Mouse (Mus musculus) hindbrain, embryonic 14.5 days (tissue): ENCODE results near the gene Gm15023. TPM values are rescaled to one million over a fixed set of nuclear protein-coding genes. Genes with fewer than 3 reads are reported as not detected.
"Not testable (repeated sequence)": the region's sequence is repeated elsewhere in the genome, so short reads cannot be mapped to it uniquely, and the experiment has no call there.

Experiments used
- ATAC-seq: fragments of 200-750 bp; cut with Nextera tagmentation; 2 replicates; pipeline ENCODE4 v1.8.0; 2017; ENCODE audit warnings: moderate number of reproducible peaks, mild to moderate bottlenecking, moderate TSS enrichment, moderate library complexity; ENCODE audit not compliant: low FRiP score
- DNase-seq: peaks from one replicate; pipeline ENCODE4 v3.0.0-alpha.2; 2015; ENCODE audit warnings: low spot score
- H3K27ac ChIP-seq: fragments of 300-500 bp; sonication (generic); 2 replicates; pipeline ENCODE4 v1.5.1; 2014; ENCODE audit warnings: mild to moderate bottlenecking, moderate library complexity
- H3K27me3 ChIP-seq: fragments of 300-500 bp; sonication (generic); 2 replicates; pipeline ENCODE4 v1.6.1; 2014; ENCODE audit warnings: mild to moderate bottlenecking, low read length, mixed read lengths; ENCODE audit not compliant: control insufficient read depth, insufficient read depth
- H3K36me3 ChIP-seq: fragments of 300-500 bp; sonication (generic); replicated peaks from 2 replicates; pipeline ENCODE4 v1.6.1; 2014; ENCODE audit not compliant: control insufficient read depth, insufficient read depth
- H3K4me1 ChIP-seq: fragments of 300-500 bp; sonication (generic); replicated peaks from 2 replicates; pipeline ENCODE4 v1.6.1; 2014; ENCODE audit warnings: antibody characterized with exemption, low read length, mixed read lengths; ENCODE audit not compliant: control insufficient read depth, insufficient read depth
- H3K4me2 ChIP-seq: fragments of 300-500 bp; sonication (generic); replicated peaks from 2 replicates; pipeline ENCODE4 v1.6.1; 2014; ENCODE audit warnings: mild to moderate bottlenecking, moderate library complexity
- H3K4me3 ChIP-seq: fragments of 300-500 bp; sonication (generic); replicated peaks from 2 replicates; pipeline ENCODE4 v1.5.1; 2014; ENCODE audit warnings: mild to moderate bottlenecking, low read length
- H3K9ac ChIP-seq: fragments of 300-500 bp; sonication (generic); 2 replicates; pipeline ENCODE4 v1.6.1; 2014
- H3K9me3 ChIP-seq: fragments of 300-500 bp; sonication (generic); 2 replicates; pipeline ENCODE4 v1.6.1; 2016; ENCODE audit warnings: low read length; ENCODE audit not compliant: control insufficient read depth
- WGBS: fragments of 180-500 bp; shearing (Covaris S2); extraction: QIAGEN DNeasy Blood & Tissue Kit; methylation state at CpG from one replicate; pipeline ENCODE4 v1.1.7; 2014; 5-methylcytosine and 5-hydroxymethylcytosine counted together
- polyA plus RNA-seq: library from polyadenylated mRNA; unstranded; fragments of >200 nt; fragmentation: Nextera tagmentation; extraction: Ambion mirVana; gene quantifications from 2 replicates; pipeline ENCODE4 v1.2.1, GENCODE M21; 2014

Gm15023 gene
- not detected in 2 replicates for polyA plus RNA-seq

GRCm38 (mm10) chrX:135177532-135177931 is at the start of gene Gm15023:
Gm15023 (minus strand) TSS chrX:135177632.
- not testable (repeated sequence) for H3K9me3 ChIP-seq, DNase-seq, H3K4me3 ChIP-seq, H3K9ac ChIP-seq, H3K27me3 ChIP-seq, H3K36me3 ChIP-seq, H3K4me1 ChIP-seq, H3K4me2 ChIP-seq, ATAC-seq, H3K27ac ChIP-seq
- 94% methylated on average over 5 of the region's 14 CpGs for WGBS

- WGBS = 17% methylated on average over 11 of the region's 13 CpGs
These were observed 33.2 kb upstream of the Gm15023 start, which contains the start of gene Tceal6 for GRCm38 (mm10) chrX:135210436-135211221. Tceal6 (minus strand) TSS chrX:135210687.

GRCm38 (mm10) chrX:135209773-135210435 is 32.5 kb upstream of the Gm15023 start:
- DNase-seq, H3K36me3 ChIP-seq, H3K9me3 ChIP-seq, H3K27me3 ChIP-seq, H3K4me1 ChIP-seq: not testable (repeated sequence)
- Histone ChIP-seq H3K4me3 (peak overlapping the region; percentile 46), H3K27ac (0 out of 2 replicates have a peak overlapping the region, but pooled peaks have one; percentile 32), H3K4me2 (peak overlapping the region; percentile 59), H3K9ac (peak overlapping the region; percentile 66)
- WGBS = 20% methylated on average over 20 of the region's 21 CpGs
- ATAC-seq = peak; percentile 6; the same call in 1 of the 2 replicates

More at GRCm38 (mm10) chrX:135210436-135211221, 33.2 kb upstream of the Gm15023 start, which contains the start of gene Tceal6:
- Histone ChIP-seq H3K4me3 (peak within 1 kb of the TSS; percentile 46), H3K9me3 (no peaks in the 10 kb centered on the region), H3K4me1 (no peaks in the 10 kb centered on the region), H3K4me2 (peak within 1 kb of the TSS; percentile 59), H3K27me3 (no peaks in the 10 kb centered on the region), H3K27ac (0 out of 2 replicates have a peak within 1 kb of the TSS, but pooled peaks have one; percentile 32), H3K36me3 (no peaks in the 10 kb centered on the region), H3K9ac (peak within 1 kb of the TSS; percentile 66)
- DNase-seq (peak; percentile 59), ATAC-seq (peak; percentile 96)

GRCm38 (mm10) chrX:135189924-135190323 is 12.5 kb upstream of the Gm15023 start:
- ATAC-seq, H3K4me2 ChIP-seq, DNase-seq, H3K27ac ChIP-seq, H3K9ac ChIP-seq, H3K36me3 ChIP-seq, H3K9me3 ChIP-seq, H3K27me3 ChIP-seq, H3K4me1 ChIP-seq, H3K4me3 ChIP-seq: not testable (repeated sequence)
- WGBS = no CpG with 5 or more reads among the region's 6 CpGs

- H3K4me2 ChIP-seq, DNase-seq, ATAC-seq, H3K27me3 ChIP-seq, H3K4me3 ChIP-seq, H3K9ac ChIP-seq, H3K36me3 ChIP-seq, H3K4me1 ChIP-seq, H3K27ac ChIP-seq, H3K9me3 ChIP-seq: not testable (repeated sequence)
- no CpG with 5 or more reads among the region's 3 CpGs for WGBS
These were observed 11.2 kb upstream of the Gm15023 start for GRCm38 (mm10) chrX:135188661-135189060.

Other genes starting within 250 kb of the Gm15023 start
- 0.37 and 0.52 TPM in 2 replicates for gene Nxf2, start 212.9 kb downstream of the Gm15023 start, polyA plus RNA-seq
- 10.7 TPM in 2 replicates for gene Zmat1, start 168.4 kb downstream of the Gm15023 start, polyA plus RNA-seq
- 18.9 and 20.6 TPM in 2 replicates for gene Tceal6, start 33.1 kb upstream of the Gm15023 start, polyA plus RNA-seq
- not detected in 2 replicates for gene Pramel3, start 124.7 kb upstream of the Gm15023 start, polyA plus RNA-seq
- not detected in 2 replicates for gene Gm5128, start 195.7 kb upstream of the Gm15023 start, polyA plus RNA-seq